Mouse (Mus musculus) kidney, postnatal 0 days (tissue): ENCODE results near the gene Cxcl12. TPM values are rescaled to one million over a fixed set of nuclear protein-coding genes. Genes with fewer than 3 reads are reported as not detected.

ENCODE experiments used
- ATAC-seq: fragments of 200-750 bp; cut with Nextera tagmentation; replicated peaks from 2 replicates; pipeline ENCODE4 v1.8.0; 2017; ENCODE audit warnings: low read depth, moderate number of reproducible peaks, moderate TSS enrichment, moderate library complexity; ENCODE audit not compliant: low FRiP score
- DNase-seq: peaks from one replicate; pipeline ENCODE4 v3.0.0-alpha.2; 2016; ENCODE audit warnings: low spot score
- H3K27ac ChIP-seq: fragments of 300-500 bp; sonication (generic); 2 replicates; pipeline ENCODE4 v1.5.1; 2014; ENCODE audit warnings: mild to moderate bottlenecking
- H3K27me3 ChIP-seq: fragments of 300-500 bp; sonication (generic); 2 replicates; pipeline ENCODE4 v1.6.1; 2014; ENCODE audit warnings: low read length, mixed read lengths; ENCODE audit not compliant: insufficient read depth
- H3K36me3 ChIP-seq: fragments of 300-500 bp; sonication (generic); 2 replicates; pipeline ENCODE4 v1.6.1; 2014; ENCODE audit warnings: low read length, mixed read lengths; ENCODE audit not compliant: insufficient read depth
- H3K4me1 ChIP-seq: fragments of 300-500 bp; sonication (generic); replicated peaks from 2 replicates; pipeline ENCODE4 v1.6.1; 2014; ENCODE audit warnings: antibody characterized with exemption, low read length, mixed read lengths; ENCODE audit not compliant: insufficient read depth
- H3K4me2 ChIP-seq: fragments of 300-500 bp; sonication (generic); 2 replicates; pipeline ENCODE4 v1.6.1; 2014; ENCODE audit warnings: mild to moderate bottlenecking, low read length, moderate library complexity, mixed read lengths
- H3K4me3 ChIP-seq: fragments of 300-500 bp; sonication (generic); replicated peaks from 2 replicates; pipeline ENCODE4 v1.5.1; 2014; ENCODE audit warnings: low read depth, low read length
- H3K9ac ChIP-seq: fragments of 300-500 bp; sonication (generic); 2 replicates; pipeline ENCODE4 v1.6.1; 2014; ENCODE audit warnings: low read depth, low read length
- H3K9me3 ChIP-seq: fragments of 300-500 bp; sonication (generic); replicated peaks from 2 replicates; pipeline ENCODE4 v1.6.1; 2016; ENCODE audit warnings: low read length, inconsistent platforms, mixed read lengths
- CTCF ChIP-seq: IDR thresholded peaks from 2 replicates; pipeline ENCODE4 v1.5.1; 2016; ENCODE audit warnings: antibody characterized with exemption, low read depth, mild to moderate bottlenecking, moderate library complexity
- WGBS: fragments of 180-500 bp; shearing (Covaris S2); extraction: QIAGEN DNeasy Blood & Tissue Kit; methylation state at CpG from one replicate; pipeline ENCODE4 v1.1.7; 2014; 5-methylcytosine and 5-hydroxymethylcytosine counted together
- polyA plus RNA-seq: library from polyadenylated mRNA; unstranded; fragments of >200 nt; fragmentation: Nextera tagmentation; extraction: Ambion mirVana; gene quantifications from 2 replicates; pipeline ENCODE4 v1.2.1, GENCODE M21; 2015

Gene Cxcl12
- polyA plus RNA-seq, 1 experiment from 2014 or later = 204 TPM

DNA sequence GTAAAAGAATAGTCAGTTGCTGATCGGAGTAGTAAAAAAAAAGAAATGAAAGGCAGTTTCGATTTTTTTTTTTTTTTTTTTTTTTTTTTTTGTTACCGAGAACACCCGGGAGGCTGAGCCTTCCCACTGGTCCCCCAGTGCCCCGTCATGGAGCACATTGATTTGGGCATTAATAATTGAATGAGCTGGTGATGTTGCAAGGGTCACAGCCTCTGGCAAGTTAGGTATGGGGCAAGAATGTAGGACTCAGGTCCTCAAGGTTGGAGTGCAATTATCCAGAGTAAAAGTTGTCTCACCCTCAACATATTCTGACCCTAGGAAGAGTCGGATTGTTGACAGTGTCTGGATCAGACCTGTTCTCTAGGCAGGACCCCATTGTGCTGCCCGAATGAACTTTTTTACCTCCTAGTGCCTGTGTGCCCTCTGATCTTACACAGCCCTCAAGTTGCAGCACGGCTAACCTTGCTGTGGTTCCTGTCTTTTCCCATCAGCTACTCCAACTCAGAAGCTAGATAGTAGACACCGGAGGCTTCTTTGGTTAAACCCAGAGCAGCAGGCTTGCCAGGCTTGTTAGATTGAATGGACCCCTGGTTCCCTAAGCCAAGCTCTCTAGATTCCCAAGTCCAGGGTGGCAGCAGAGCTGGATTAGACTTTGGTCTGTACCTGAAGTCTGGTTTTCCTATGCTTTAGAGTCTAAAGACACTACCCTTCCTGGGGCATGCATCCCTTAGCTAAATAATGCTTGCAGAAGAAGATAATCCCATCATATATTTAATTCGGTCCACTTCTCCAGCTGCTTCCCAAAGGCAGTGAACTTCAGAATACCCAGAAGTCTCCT lies 1.8 kb downstream of the Cxcl12 start:
- no peaks in the 10 kb centered on the region for H3K27me3 ChIP-seq
- H3K36me3 ChIP-seq = 0 out of 2 replicates have a peak, but pooled peaks cover under 1% of the 10 kb centered on the region
- H3K9me3 ChIP-seq = no peaks in the 10 kb centered on the region
- peak overlapping the region; percentile 90 for H3K4me2 ChIP-seq
- ATAC-seq (no peak), DNase-seq (no peak)
- peaks cover 4% of the 10 kb centered on the region; the same call in 1 of the 2 replicates for H3K4me1 ChIP-seq
- no peak for TF ChIP-seq CTCF
- H3K4me3 ChIP-seq = peak overlapping the region; percentile 73
- WGBS = 23% methylated on average over 10 of the region's 10 CpGs
- peak overlapping the region; percentile 78 for H3K9ac ChIP-seq
- no peak overlapping the region for H3K27ac ChIP-seq

DNA sequence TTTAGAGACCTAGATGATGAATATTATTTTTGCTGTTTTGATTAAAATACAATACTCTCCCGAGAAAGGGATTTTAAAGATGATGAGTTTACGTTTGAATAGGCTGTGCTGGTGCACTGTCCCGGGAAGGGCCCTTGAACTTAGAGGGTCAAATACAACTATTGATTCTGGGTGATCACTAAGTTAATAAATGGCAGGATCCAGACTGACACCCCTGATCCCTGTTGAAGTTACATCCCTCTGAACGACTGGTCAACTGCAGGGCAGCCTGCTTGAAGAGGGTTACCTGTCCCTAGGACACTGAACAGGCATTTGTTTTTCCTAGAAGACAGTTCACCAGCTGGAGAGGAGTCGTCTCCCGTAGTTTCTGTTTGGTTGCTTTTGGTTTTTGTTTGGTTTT lies 4.0 kb downstream of the Cxcl12 start:
- no peak for TF ChIP-seq CTCF
- H3K4me2 ChIP-seq = 0 out of 2 replicates have a peak overlapping the region, but pooled peaks have one; percentile 21
- H3K9me3 ChIP-seq = no peaks in the 10 kb centered on the region
- ATAC-seq (no peak), DNase-seq (no peak)
- H3K9ac ChIP-seq = no peak overlapping the region
- H3K36me3 ChIP-seq = 0 out of 2 replicates have a peak, but pooled peaks cover 14% of the 10 kb centered on the region
- no peak overlapping the region for H3K4me3 ChIP-seq
- H3K27ac ChIP-seq = no peak overlapping the region
- WGBS = 83% methylated on average over 6 of the region's 6 CpGs
- H3K27me3 ChIP-seq = no peaks in the 10 kb centered on the region
- 0 out of 2 replicates have a peak, but pooled peaks cover under 1% of the 10 kb centered on the region for H3K4me1 ChIP-seq

DNA sequence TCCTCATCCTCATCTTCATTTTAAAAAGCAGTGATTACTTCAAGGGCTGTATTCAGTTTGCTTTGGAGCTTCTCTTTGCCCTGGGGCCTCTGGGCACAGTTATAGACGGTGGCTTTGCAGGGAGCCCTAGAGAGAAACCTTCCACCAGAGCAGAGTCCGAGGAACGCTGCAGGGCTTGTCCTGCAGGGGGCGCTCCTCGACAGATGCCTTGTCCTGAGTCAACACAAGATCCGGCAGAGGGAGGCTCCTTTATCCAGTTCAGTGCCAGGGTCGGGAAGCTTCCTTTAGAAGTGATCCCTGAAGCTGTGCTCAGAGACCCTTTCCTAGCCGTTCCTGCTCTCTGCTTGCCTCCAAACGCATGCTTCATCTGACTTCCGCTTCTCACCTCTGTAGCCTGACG lies 5.5 kb downstream of the Cxcl12 start:
- H3K9ac ChIP-seq = no peak overlapping the region
- WGBS = 16% methylated on average over 10 of the region's 11 CpGs
- DNase-seq (peak; percentile 90), ATAC-seq (0 out of 2 replicates have a peak, but pooled peaks have one; percentile 27)
- H3K9me3 ChIP-seq = no peaks in the 10 kb centered on the region
- no peak overlapping the region for H3K27ac ChIP-seq
- H3K4me1 ChIP-seq = no peaks in the 10 kb centered on the region
- H3K36me3 ChIP-seq = 0 out of 2 replicates have a peak, but pooled peaks cover 24% of the 10 kb centered on the region
- H3K27me3 ChIP-seq = no peaks in the 10 kb centered on the region
- no peak overlapping the region for H3K4me2 ChIP-seq
- H3K4me3 ChIP-seq = no peak overlapping the region
- peak; percentile 91 for TF ChIP-seq CTCF

DNA sequence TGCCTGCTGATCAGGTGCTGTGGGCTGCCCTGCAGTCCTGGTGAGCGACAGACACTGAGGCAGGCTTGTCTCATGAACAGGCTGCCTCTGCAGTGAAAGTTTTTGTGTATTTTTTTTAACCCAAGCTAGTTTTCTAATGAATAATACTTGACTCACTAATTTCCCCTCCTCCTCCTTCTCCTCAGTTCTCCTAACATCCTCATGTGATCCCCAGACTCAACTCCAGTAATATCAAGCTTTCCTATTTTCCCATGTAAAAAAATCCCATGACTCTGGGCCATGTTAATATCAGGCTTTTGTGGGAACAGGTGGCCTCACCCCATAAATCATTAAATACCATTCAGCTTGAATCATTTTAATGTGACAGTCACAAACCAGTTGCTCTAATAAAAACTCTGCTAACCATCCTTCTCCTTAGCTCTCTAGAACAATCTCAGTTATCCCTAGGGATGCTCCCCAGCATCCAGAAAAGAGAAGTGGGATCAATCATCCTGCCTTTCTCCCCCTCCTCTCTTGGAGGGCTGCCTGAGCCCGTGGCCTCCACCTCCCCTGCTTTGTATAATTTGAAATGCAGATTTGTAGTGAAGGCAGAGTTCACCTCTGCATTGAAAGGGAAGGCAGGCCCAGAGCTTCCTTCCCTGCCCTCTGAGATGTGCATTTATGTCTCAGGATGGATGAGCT lies 6.9 kb downstream of the Cxcl12 start:
- Histone ChIP-seq H3K4me3 (no peak overlapping the region), H3K36me3 (0 out of 2 replicates have a peak, but pooled peaks cover 31% of the 10 kb centered on the region), H3K27me3 (no peaks in the 10 kb centered on the region), H3K27ac (no peak overlapping the region), H3K9ac (no peak overlapping the region), H3K4me2 (no peak overlapping the region), H3K9me3 (no peaks in the 10 kb centered on the region), H3K4me1 (no peaks in the 10 kb centered on the region)
- TF ChIP-seq CTCF = no peak
- no peak for DNase-seq
- WGBS = 63% methylated on average over 2 of the region's 2 CpGs
- no peak for ATAC-seq

DNA sequence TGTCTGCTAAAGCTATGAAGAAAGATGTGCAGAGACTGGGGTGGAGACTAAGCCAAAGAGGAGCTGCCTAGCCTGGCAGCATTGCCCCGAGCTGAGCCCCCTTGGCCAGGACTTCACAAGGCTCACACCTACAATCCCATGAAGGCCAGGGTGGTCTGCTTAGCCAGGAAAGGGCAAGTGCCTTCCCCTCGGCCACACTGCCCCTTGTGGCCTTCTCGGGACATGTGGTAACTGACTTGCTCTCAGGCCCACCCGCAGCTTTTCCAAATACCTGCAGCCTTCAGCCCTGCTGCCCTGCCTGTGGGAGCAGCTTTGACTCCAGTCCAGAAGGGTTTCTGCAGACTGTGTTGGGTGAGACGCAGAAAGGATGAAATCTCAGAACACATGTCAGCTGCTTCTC lies 8.1 kb downstream of the Cxcl12 start:
- ATAC-seq (no peak), DNase-seq (no peak)
- Histone ChIP-seq H3K36me3 (0 out of 2 replicates have a peak, but pooled peaks cover 31% of the 10 kb centered on the region), H3K4me2 (no peak overlapping the region), H3K9me3 (no peaks in the 10 kb centered on the region), H3K27ac (no peak overlapping the region), H3K4me1 (no peaks in the 10 kb centered on the region), H3K9ac (no peak overlapping the region), H3K27me3 (no peaks in the 10 kb centered on the region), H3K4me3 (no peak overlapping the region)
- 43% methylated on average over 5 of the region's 5 CpGs for WGBS
- peak; percentile 66 for TF ChIP-seq CTCF

DNA sequence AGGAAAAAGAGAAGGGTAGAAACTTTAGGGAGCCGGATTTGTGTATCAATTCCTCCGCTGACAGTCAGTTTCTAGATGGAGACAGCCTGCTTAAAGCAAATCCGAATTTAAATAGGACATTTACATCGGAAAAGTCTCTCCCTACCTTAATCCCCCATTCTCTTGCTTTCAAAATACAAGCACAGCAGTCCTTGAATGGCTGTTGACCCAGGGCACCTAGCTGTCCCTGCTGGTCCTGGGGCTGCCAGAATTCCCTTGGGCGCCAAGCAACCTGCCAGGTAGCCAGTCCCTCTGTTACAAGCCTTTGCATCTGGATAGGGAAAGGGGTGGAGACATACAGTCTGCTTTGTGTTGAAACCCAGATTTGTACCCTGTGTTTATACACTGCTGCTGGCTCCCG lies 12.0 kb downstream of the Cxcl12 start:
- no peak for TF ChIP-seq CTCF
- H3K27me3 ChIP-seq = no peaks in the 10 kb centered on the region
- DNase-seq (no peak), ATAC-seq (no peak)
- no peak overlapping the region for H3K4me2 ChIP-seq
- no peak overlapping the region for H3K27ac ChIP-seq
- H3K4me3 ChIP-seq = no peak overlapping the region
- no peak overlapping the region for H3K9ac ChIP-seq
- no peaks in the 10 kb centered on the region for H3K9me3 ChIP-seq
- WGBS = 66% methylated on average over 6 of the region's 6 CpGs
- no peaks in the 10 kb centered on the region for H3K4me1 ChIP-seq
- H3K36me3 ChIP-seq = 0 out of 2 replicates have a peak, but pooled peaks cover 29% of the 10 kb centered on the region
